Mouse (Mus musculus): ENCODE measurements around the gene Il1rl2. TPM values are rescaled to one million over a fixed set of nuclear protein-coding genes. Genes with fewer than 3 reads are reported as not detected.

The Il1rl2 gene
- polyA plus RNA-seq, 1 experiment from 2014 or later = 1.3 TPM

DNA sequence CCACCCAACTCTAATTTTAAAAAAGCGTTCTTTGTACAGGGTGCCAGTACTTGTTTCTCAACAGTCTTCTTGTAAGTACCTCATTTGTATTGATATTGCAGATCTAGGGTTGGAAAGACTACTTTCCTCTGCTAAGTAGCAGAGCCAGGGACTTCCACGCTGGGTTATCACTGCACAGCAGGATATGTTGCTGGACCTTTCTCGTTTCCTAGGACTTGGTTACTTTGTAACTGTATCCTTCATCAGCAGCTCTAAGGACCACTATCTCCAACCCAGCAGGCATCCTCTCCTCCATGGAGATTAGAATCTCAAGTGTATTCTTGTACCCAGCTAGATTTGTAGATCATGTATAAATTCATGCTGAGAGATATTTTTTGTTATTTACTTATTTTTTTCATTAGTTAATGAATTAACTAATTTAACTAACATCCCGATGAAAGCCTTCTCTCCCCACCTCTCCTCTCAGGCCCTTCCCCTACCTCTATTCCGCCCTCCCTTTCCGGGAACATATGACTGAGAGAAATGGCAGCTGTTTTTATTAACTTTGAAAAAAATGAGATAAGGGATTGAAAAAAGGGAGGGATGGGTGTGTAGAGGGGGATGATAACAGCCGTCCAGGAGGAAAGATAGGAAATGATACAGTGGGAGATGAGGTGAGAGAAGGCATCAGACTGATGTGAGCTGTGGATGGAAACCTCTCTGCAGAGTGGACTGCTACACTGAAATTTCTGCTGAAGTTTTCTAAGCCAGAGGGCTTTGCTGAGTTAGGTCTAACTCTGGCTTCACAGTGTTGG, 90.7 kb downstream of the Il1rl2 start:
- Histone ChIP-seq H3K4me2 (replicated peaks) (no peak overlapping the region), H3K4me3 (replicated peaks; ENCODE audit: low read length) (no peak overlapping the region), H3K27me3 (ENCODE audit: control insufficient read depth, insufficient read depth, low read length) (no peaks in the 10 kb centered on the region), H3K36me3 (replicated peaks; ENCODE audit: control insufficient read depth, insufficient read depth) (no peaks in the 10 kb centered on the region), H3K9me3 (ENCODE audit: control insufficient read depth, low read length) (no peaks in the 10 kb centered on the region), H3K27ac (no peak overlapping the region), H3K9ac (no peak overlapping the region), H3K4me1 (replicated peaks; ENCODE audit: control insufficient read depth, insufficient read depth, low read length) (no peaks in the 10 kb centered on the region)
- 63% methylated on average over 7 of the region's 7 CpGs for WGBS
- ATAC-seq (ENCODE audit: low FRiP score) (no peak), DNase-seq (ENCODE audit: low spot score) (no peak)

DNA sequence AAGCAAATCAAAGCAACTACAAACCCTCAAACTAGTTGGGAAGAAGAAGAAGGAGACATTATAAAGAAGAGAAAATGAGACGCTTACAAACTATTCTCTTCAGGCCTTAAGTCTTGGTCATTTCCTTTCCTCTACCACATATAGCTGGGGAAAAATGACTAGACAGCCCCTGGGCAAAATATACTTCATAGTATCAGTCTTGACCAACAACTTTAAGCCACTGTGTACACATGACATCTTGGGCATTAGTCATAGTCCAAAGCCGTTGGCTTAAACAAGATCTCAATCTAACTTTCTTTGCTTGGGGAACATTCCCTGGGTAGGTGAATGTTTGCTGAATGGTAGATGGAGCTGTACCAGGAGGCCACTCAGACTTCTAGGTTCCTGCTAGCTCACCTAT, 92.6 kb downstream of the Il1rl2 start:
- WGBS = 93% methylated on average over 2 of the region's 2 CpGs
- H3K36me3 ChIP-seq (replicated peaks; ENCODE audit: control insufficient read depth, insufficient read depth) = no peaks in the 10 kb centered on the region
- DNase-seq (ENCODE audit: low spot score) (no peak), ATAC-seq (ENCODE audit: low FRiP score) (no peak)
- H3K9ac ChIP-seq = no peak overlapping the region
- H3K4me3 ChIP-seq (replicated peaks; ENCODE audit: low read length) = no peak overlapping the region
- H3K27me3 ChIP-seq (ENCODE audit: control insufficient read depth, insufficient read depth, low read length) = no peaks in the 10 kb centered on the region
- no peak overlapping the region for H3K4me2 ChIP-seq (replicated peaks)
- no peaks in the 10 kb centered on the region for H3K9me3 ChIP-seq (ENCODE audit: control insufficient read depth, low read length)
- H3K4me1 ChIP-seq (replicated peaks; ENCODE audit: control insufficient read depth, insufficient read depth, low read length) = no peaks in the 10 kb centered on the region
- no peak overlapping the region for H3K27ac ChIP-seq

Other genes with a start within 250 kb of the Il1rl2 start
- 0.66 and 0.70 TPM in 2 replicates for gene Il1r1, start 99.5 kb upstream of the Il1rl2 start, polyA plus RNA-seq (2014; fragmentation: Nextera tagmentation; extraction: Ambion mirVana)
- gene Il1rl1, start 105.0 kb downstream of the Il1rl2 start, polyA plus RNA-seq (2014; fragmentation: Nextera tagmentation; extraction: Ambion mirVana) = 0.04 and 0.11 TPM in 2 replicates
- not detected in 2 replicates for gene Il18r1, start 140.9 kb downstream of the Il1rl2 start, polyA plus RNA-seq (2014; fragmentation: Nextera tagmentation; extraction: Ambion mirVana)
- 0.04 and 0.13 TPM in 2 replicates for gene Il18rap, start 190.8 kb downstream of the Il1rl2 start, polyA plus RNA-seq (2014; fragmentation: Nextera tagmentation; extraction: Ambion mirVana)

Measured in hindbrain, embryonic 14.5 days (tissue).